Mouse (Mus musculus) layer of hippocampus, adult 18-20 months (tissue): ENCODE measurements around the gene Prpf31. TPM values are rescaled to one million over a fixed set of nuclear protein-coding genes. Genes with fewer than 3 reads are reported as not detected.

Experiments used
- DNase-seq, 2 experiments: peaks; one replicate each; pipeline ENCODE4 v3.0.0; 2022; ENCODE audit warnings: low spot score in 2 of 2
- microRNA-seq, 2 experiments: library from miRNA; unstranded; fragments of <30 nt; microRNA quantifications; one replicate each; pipeline ENCODE4 v1.2.0; 2021
- total RNA-seq, 2 experiments: library from RNA; stranded (reverse); gene quantifications; 2 replicates each; pipeline ENCODE4 v1.2.3; 2021

Gene Prpf31
- total RNA-seq, 2 experiments from 2014 or later = 49.7 to 55.4 TPM

DNA sequence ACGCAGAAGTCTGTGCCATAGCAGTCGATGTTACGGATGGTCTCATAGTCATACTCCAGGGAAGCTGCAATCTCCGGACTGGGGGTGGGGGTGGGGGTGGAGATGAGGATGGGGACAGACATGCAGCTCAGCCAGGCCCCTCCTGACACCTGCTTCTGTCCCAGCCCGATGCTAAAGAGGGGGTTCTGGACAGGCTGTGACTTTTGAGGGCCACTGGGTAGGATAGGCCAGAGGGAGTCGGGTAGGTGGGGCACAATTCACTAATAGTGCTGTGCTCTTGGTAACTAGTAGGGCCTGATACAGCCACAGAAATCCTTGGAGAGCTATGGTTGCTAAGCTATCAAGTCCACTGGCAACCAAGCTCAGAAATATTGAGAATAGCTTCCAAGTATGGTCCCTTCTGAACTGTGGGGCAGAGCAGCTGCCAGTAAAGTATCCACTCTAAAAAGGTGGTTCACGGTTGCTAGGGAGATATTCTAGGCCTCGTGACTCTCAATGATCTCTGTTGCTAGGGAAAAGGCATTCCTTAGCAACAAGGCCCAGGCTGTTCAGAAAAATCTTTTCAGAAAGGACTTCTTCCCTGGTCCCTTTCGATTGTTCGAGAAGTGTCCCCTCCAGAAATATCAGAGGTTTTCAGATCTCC lies 54.2 kb downstream of the Prpf31 start:
- peak; percentile 22 to 58 for DNase-seq

DNA sequence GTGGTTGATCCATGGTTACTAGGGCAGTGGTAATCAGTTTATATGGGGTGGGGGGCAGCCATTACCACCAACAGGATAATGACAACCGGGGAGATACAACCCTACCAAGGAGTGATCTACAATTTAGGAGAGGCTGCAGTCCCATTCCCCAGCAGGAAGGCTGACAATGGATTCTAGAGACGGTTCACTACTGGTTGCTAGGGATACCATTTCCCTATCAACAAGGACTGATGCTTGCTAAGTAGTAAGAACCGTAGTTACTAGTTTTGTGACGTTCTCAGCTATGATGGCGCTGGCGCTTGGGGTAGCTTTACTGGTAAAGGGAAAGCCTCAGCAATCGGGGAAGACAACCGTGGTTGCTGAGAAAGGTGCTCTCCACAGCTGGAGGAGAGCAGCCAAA lies 54.9 kb downstream of the Prpf31 start:
- DNase-seq = no peak

DNA sequence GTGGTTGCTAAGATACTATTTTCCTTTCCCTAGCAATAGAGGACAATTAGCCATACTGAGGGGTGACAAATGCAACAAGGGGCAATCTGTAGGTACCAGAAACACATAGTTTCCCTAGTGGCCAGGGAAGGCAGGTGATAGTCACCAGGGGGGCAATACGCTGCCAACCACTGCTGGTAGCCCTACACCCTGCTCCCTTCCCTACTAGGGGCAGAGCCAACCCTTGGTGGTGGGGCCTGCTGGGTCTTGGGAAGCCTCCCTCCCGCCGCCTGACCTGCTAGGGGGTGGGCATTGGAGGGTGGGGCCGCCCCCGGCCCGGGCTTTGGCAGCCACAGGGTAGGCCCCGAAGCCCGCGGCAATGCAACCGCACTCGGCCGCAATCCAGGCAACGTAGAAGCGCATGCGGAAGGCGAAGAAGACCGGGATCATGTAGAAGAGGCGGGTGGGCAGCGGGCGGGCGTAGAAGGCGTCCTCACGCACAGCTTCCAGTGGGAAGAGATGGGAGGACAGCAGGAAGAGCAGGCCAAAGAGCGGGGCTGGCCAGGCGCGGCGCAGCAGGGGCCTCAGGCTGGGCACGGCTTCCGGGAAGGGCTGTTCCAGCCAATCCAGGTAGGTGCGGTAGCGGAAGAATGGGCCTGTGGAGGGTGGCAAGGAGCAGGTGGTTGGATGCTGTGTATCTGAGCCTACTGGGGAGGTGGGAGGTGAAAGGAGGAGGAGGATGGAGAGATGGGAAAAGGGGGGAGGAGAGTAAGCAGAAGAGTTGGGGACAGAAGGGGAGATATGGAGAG lies 55.8 kb downstream of the Prpf31 start:
- DNase-seq = no peak

DNA sequence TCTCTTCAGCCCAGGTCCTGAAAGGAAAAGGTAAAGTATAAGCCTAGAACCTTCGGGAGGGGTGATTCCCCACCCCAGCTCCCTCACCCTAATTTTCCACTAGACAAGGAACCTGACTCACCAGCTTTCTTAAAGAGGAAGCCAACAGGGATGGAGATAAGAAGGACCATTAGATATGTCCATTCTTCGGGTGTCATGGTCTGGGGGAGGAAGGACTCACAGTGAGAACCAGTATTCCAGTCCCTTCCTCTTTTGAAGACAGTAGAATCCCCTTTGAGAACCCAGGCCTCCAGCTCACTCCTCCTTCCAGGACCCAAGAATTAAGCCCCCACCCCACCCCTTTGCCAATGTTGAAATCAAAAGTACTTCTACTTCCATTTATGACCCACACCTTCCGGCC lies 62.1 kb downstream of the Prpf31 start:
- no peak for DNase-seq

Small RNA genes lying within 50 kb of the gene (microRNA-seq; reads per million reads assigned to microRNA genes)
- gene Gm25100 = 0 reads per million in 2 experiments
- gene Mir3572 = 3.0 to 5.9 reads per million in 2 experiments

Other genes starting within 250 kb of the Prpf31 start
- 100 to 1,000 TPM; 368 to 411 TPM for gene Cacng8, start 239.3 kb upstream of the Prpf31 start, total RNA-seq
- gene Cacng6, start 205.8 kb upstream of the Prpf31 start, total RNA-seq = 1 to 10 TPM; 1.3 to 1.5 TPM
- not detected for gene Tarm1, start 127.4 kb upstream of the Prpf31 start, total RNA-seq
- 1 to 10 TPM; 1.0 to 1.1 TPM for gene Oscar, start 13.8 kb upstream of the Prpf31 start, total RNA-seq
- 100 to 1,000 TPM; 549 to 603 TPM for gene Ndufa3, start 12.6 kb upstream of the Prpf31 start, total RNA-seq
- gene Tfpt, start 56 bp upstream of the Prpf31 start, total RNA-seq = 10 to 100 TPM; 39.2 to 44.2 TPM
- 10 to 100 TPM; 59.1 to 60.6 TPM for gene Cnot3, start 15.3 kb downstream of the Prpf31 start, total RNA-seq
- 1 to 10 TPM; 5.8 to 6.6 TPM for gene Leng1, start 35.9 kb downstream of the Prpf31 start, total RNA-seq
- 1 to 10 TPM; 5.6 to 6.2 TPM for gene Tmc4, start 47.6 kb downstream of the Prpf31 start, total RNA-seq
- gene Tsen34, start 62.9 kb downstream of the Prpf31 start, total RNA-seq = 10 to 100 TPM; 79.6 to 89.9 TPM
- gene Mboat7, start 63.5 kb downstream of the Prpf31 start, total RNA-seq = 100 to 1,000 TPM; 167 to 184 TPM
- gene Rps9, start 74.0 kb downstream of the Prpf31 start, total RNA-seq = 100 to 1,000 TPM; 390 to 414 TPM
- gene Pirb, start 90.4 kb downstream of the Prpf31 start, total RNA-seq = under 1 TPM in 1 of 2 experiments, not detected in 1; 0.15 TPM
- gene Gm15448, start 195.7 kb downstream of the Prpf31 start, total RNA-seq = not detected
- not detected for gene Pira2, start 215.1 kb downstream of the Prpf31 start, total RNA-seq